Mouse (Mus musculus): ENCODE measurements around the gene Gli3.

Gli3 gene

GRCm38 (mm10) chr13:15664580-15665201 lies 201.7 kb downstream of the Gli3 start:
- no peak for DNase-seq (ENCODE audit: low read depth)

DNA sequence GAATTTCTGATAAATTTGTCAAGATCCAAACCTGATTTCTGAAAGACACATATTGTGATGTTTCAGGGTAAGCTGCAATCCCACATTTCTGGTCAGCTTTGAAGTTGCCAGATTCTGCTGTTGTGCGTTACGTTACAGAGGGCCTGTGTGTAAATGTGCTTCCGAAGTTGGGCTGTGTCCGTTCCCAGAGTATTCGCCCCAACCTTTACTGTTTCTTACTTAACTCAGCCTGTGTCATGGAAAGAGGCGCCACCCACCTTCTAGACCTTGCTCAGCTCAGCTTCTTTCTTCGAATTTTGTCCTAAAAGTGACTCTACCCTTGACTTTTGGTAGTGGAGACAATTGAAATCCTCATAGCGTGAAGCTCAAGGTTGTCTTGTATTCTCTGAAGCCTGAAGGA lies 202.5 kb downstream of the Gli3 start:
- DNase-seq (ENCODE audit: low read depth): no peak

DNA sequence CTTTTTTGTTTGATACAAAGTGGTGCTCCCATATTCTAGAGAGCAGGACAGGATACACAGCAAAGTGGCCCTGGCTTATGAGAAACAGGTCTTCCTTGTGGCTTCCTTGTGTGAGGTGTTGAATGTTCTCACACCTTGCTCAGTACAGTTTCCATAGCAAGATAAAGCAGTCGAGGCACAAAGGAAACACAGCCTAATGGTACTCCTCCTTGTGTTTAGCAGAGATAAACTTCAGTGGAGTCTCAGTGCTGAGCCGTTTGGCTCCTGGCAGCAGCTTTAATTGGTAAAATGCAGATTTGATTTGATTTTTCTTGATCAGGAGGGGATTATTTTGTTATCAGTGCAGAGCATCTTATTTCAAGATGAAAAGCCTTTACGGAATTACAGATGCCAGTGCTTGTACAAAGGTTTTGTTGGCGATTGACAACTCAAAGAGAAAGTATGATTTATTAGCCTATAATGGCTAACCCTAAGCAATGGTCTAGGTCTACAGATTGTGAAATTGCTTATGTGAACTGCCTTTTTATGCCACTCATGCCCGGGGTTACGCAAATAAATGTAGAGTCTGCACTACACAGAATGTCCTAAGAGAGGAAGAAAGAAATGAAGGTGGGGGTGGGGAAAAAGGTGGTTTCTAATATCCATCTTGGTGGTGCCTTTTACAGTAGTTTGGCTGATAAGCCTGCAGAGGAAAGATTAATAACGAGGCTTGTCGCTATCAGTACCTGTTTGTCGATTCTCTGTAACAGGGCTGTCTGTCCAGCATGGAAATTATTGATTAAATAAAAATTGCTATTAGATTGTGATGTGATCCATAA lies 207.3 kb downstream of the Gli3 start:
- DNase-seq (ENCODE audit: low read depth): no peak

DNA sequence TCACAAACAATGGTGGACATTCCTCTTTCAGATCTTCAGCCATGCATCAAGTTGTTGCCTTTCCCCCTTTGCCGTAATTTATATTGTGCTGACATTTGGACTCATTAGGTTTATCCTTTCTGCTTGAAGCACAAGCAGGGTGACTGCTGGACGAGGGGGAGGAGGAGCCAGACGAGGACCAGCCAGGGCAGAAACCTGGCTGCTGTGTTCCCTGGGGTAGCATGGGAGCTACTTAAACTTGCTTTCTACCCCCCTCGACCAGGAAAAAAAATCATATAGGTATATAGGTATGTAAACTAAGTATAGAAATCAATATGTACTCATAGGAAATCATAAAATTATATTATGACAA lies 207.9 kb downstream of the Gli3 start:
- DNase-seq (ENCODE audit: low read depth): no peak

DNA sequence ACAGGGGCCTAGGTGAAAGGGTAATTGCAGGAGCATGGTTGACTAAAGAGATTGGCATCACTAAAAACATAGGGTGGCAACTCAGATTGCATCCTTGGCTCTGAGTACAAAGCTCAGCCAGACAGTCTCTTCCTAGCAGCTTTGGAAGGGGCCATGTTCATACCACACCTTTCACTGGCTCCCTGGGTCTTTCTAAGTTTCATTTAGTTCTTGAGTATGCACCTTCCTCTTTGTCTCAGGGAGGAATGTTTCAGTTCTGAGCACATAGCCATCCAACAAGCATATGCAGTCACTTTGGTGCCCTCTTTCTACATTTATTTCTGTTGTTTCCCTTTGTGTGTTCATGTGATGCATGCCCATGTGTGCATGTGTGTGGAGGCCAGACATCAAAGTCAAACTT lies 212.4 kb downstream of the Gli3 start:
- DNase-seq (ENCODE audit: low read depth): no peak

- DNase-seq (ENCODE audit: low read depth): no peak
Observed at GRCm38 (mm10) chr13:15677106-15677760, 214.2 kb downstream of the Gli3 start.

DNA sequence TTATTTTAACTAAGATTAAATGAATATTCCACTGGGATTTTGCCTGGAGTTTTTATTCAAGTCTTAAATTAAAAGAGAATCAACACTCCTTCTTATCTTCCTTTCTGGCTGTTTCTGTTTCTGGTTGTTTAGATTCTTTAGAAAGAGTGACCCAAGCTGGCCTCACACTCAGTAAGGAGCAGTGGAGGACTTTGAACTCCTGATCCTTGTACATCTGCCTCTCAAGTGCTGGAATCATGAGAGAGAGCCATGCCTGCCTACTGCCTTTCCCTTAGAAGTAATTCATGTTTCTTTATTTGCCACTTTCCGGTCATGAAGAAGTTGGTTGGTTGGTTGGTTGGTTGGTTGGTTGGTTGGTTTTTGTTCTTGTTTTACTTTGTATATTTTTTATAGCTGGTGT lies 218.5 kb downstream of the Gli3 start:
- DNase-seq (ENCODE audit: low read depth): no peak

DNA sequence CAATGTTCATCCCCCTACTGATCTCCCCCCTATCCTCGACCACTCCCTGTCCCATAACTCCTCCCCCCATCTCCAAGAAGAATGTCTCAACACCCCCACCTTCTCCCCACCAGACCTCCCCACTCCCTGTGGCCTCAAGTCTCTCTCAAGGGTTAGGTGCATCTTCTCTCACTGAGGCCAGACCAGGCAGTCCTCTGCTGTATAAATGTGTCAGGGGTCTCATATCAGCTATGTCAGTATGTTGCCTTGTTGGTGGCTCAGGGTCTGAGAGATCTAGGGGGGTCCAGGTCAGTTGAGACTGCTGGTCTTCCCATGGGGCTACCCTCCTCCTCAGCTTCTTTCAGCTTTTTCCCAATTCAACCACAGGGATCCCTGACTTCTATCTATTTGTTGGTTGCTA lies 220.0 kb downstream of the Gli3 start:
- DNase-seq (ENCODE audit: low read depth): no peak

- DNase-seq (ENCODE audit: low read depth): no peak
Observed at GRCm38 (mm10) chr13:15688074-15688825, 225.2 kb downstream of the Gli3 start.

DNA sequence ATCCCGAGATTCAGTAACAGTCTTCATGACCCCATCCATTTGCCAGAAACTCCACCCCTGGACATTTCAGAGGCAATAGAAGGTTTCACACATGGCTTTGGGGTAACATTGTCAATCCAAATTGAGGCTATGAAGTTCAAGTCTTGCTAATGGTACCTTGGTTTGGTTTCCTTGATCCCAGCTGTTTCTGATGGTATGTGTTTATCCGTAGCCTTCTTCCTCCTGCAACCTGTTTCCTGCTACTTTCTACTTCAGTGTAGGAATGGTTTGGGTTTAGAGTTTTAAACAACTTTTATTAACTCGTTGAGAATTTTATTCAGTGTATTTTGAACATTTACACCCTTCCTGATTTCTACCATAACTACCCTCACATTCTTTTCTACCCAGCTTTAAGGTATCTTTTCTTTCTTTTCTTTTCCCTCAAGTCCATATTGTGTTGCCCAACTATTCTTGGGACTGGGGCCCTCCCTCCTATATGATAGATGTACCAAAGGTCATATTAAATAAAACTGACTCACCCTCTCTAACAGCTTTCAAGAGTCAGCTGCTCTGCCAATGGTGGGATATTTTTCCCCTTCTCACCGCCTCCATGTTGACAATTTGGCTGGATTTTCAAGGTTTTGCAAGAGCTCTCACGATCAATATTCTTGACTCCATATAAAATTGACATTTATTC lies 225.9 kb downstream of the Gli3 start:
- no peak for DNase-seq (ENCODE audit: low read depth)

GRCm38 (mm10) chr13:15691751-15692464 lies 228.9 kb downstream of the Gli3 start:
- no peak for DNase-seq (ENCODE audit: low read depth)

DNA sequence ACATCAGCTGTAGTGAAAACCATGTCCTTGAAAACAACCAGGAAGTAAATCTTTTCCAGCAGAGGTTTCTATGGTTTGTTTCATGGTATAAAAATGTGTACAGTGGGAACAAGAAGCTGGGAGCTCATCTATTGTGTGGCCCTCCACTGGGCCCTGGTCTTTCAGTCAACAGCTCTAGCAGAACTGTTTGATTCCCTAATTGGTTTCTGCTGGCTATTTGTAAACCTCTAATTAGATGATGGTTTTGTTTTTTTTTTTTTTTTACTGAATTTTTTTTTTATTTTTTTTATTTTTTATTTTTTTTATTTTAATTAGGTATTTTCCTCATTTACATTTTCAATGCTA lies 229.4 kb downstream of the Gli3 start:
- no peak for DNase-seq (ENCODE audit: low read depth)

DNA sequence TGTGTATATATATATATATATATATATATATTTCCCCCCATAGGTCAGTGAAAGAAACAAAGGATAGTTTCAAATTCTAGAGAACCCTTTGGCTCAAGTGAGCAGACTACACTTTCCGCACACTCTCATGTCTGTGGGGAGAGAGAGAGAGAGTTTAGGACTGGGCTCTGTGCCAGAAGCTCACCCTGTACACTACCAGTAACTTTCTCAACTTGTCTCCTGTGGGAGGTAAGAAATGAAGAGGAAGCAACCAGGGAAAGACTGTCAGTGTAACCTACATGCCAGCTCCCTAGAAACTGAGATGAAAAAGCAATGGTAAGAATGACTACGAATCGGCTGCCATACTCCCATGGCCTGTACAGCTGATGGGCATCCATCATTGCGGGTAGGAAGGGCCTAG lies 235.2 kb downstream of the Gli3 start:
- no peak for DNase-seq (ENCODE audit: low read depth)

DNA sequence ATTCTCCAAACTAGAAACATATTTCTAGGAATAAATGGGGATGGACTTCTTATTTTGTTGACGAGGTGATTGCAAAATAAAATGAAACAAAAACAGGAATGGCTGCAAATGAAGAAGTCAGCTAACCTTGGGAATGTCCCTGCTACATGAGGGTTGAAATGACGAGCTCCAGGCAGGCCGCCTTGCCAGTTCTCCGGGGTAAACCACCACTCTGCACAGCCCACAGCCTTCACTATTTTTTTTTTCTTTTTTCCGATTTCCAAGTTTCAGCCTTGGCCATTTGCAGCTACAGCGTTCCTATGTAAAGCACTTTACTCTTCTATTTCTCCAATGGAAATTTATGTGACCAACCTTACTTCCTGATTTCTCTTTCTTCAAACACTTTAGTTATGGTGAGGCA lies 236.1 kb downstream of the Gli3 start:
- no peak for DNase-seq (ENCODE audit: low read depth)

DNA sequence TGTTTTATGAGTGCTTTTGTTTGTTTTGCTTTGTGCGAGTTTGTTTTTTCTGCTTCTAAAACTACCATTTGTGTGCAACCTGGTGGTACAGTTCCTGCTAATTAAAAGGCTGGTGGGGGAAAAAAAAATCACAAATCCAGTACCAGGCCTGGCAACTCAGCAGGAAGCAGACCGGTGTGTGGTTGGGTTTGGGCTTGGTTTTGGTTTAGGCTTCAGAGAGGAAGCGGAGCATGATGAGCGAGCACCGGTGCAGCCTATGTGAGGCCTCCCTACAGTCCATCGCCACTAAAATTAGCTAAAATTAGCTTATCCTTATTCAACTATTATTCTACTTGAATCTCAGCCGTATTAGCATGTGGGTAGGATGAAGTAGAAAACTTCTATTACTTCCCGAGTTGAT lies 241.6 kb downstream of the Gli3 start:
- DNase-seq (ENCODE audit: low read depth): no peak

GRCm38 (mm10) chr13:15707481-15707881 lies 244.4 kb downstream of the Gli3 start:
- DNase-seq (ENCODE audit: low read depth): no peak

DNA sequence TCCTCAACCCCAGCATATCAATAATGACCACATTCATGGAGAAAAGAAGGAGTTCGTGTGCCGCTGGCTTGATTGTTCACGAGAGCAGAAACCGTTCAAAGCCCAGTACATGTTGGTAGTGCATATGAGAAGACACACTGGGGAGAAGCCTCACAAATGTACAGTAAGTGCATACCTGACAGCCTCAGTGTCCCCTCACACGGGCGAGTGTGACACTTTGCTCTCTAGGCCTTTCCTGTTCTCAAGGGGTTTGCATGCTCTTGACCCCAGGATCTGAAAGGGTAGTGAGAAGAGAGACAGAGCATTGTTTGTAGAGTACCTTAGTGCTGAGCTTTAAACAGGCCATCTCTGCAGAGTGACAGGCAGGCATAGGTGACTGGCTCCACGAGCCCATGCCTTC lies 250.5 kb downstream of the Gli3 start:
- no peak for DNase-seq (ENCODE audit: low read depth)

DNA sequence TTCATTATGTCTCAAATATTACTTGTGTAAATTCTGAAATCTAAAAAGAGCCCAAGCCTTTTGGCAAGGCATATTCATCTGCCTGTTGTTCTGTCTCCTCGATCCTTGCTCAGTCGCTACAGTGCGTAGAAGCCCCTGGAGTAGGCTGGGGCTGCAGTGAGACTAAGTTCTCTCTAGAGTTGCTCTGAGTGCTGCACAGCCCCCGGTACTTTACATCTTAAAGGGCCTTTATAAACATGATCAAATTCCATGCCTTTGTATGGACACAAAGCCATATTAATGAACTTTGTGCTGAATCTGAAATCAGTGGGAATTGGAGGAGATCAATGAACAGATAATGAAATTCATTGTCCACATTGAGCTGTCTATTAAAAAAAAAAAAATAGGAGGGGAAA lies 251.3 kb downstream of the Gli3 start:
- DNase-seq (ENCODE audit: low read depth): no peak

GRCm38 (mm10) chr13:15714726-15715437 lies 251.8 kb downstream of the Gli3 start:
- no peak for DNase-seq (ENCODE audit: low read depth)

GRCm38 (mm10) chr13:15721446-15721845 lies 258.4 kb downstream of the Gli3 start:
- no peak for DNase-seq (ENCODE audit: low read depth)
